Mouse (Mus musculus): ENCODE measurements around the gene Fam214b. TPM values are rescaled to one million over a fixed set of nuclear protein-coding genes. Genes with fewer than 3 reads are reported as not detected.

Gene Fam214b
- total and polyA plus RNA-seq, 2 experiments from 2014 or later: 32.3 to 48.7 TPM

DNA sequence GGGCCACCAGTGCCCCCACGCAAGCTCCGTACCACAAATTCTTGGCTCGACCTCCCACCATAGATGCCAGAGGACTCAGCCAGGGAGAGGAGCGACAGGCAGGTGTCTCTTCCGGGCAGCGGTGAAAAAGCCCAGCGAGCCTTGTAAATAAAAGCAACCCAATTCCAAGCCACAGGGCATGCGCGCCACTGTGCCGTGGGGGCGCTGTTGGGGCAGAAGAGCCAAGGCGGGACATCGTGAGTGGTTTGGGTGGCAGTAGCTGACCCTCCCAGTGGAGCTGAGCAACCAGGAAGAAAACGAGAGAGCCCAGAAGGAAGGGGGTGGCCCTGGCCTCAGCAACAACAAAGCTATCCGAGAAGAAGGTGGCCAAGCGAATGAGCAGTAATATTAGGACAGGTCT, 25.1 kb downstream of the Fam214b start:
- no peak overlapping the region for H3K9ac ChIP-seq (replicated peaks; ENCODE audit: low read length, poor library complexity, severe bottlenecking)
- no peak overlapping the region for H3K4me2 ChIP-seq (ENCODE audit: low read depth, low read length, poor library complexity, severe bottlenecking)
- H3K9me3 ChIP-seq (ENCODE audit: low read length): no peaks in the 10 kb centered on the region
- H3K27ac ChIP-seq (ENCODE audit: low read depth, low read length): no peak overlapping the region
- no peaks in the 10 kb centered on the region for H3K27me3 ChIP-seq (ENCODE audit: insufficient read depth, low read length)
- H3K36me3 ChIP-seq (ENCODE audit: insufficient read depth, low read length): peaks cover 55% of the 10 kb centered on the region
- 88% methylated on average over 16 of the region's 16 CpGs for WGBS
- ATAC-seq (ENCODE audit: low FRiP score) (no peak), DNase-seq (ENCODE audit: low spot score) (no peak)
- no peak for TF ChIP-seq CTCF (IDR thresholded peaks at IDR 0.05)
- H3K4me1 ChIP-seq (ENCODE audit: insufficient read depth, low read length): peaks cover 8% of the 10 kb centered on the region
- H3K4me3 ChIP-seq (ENCODE audit: low read depth, low read length): no peak overlapping the region

DNA sequence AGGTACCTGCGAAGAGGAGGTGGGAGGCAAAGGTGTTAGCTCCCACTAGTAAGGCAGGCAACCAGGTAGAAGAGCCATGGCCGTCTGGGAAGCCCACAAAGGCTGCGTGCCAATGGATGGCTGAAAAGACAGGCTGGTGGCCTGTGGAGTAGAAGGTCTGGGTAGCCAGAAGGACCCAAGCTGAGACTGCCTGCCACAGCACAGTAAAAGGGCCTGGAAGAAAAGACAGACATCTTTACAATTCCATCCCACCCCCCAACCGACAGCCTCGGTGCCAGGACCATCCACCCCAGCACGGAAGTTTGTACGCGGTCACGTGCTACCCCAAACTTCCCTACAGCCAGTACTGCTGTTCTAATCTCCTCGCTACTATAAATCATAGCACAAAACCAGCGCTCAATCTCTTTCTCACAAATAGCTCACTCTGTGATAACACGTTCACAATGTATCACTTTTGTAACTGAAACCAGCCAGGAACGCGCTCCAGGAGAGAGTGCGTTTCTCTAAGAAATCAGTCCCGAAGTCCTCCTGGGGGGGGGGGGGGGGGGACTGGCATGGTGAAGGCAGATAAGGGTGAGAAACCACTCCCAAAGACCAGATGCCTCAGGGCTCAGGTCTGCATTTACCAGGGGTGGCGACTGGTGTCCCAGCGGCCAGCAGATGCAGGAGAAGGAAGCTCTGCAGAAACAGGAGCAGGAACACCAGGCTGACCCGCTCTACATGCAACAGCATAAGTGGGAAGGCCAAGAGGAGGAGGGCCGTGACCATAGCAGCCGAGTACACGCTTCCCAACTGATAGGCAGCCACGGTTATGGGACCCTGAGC, 26.2 kb downstream of the Fam214b start:
- ATAC-seq (ENCODE audit: low FRiP score): no peak
- peaks cover 55% of the 10 kb centered on the region for H3K36me3 ChIP-seq (ENCODE audit: insufficient read depth, low read length)
- TF ChIP-seq CTCF (IDR thresholded peaks at IDR 0.05): no peak

DNA sequence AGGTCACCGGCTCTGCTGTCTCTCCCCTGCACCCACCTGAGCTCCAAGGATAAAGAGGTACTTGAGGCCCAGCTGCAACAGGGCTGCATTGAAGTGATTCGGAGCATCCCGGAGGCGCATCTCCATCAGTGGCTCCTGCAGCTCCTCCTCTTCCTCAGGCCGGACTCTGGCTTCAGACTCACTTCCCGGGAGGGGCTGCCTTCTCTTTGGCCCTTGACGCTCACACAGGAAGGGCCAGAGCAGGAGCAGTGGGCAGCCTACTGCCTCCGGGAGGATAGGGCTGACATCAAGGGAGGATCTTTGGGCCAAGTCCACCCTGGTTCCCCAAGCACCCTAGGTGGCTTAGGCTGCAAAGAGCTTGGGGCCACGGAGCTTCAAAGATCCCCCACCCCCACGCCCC, 26.8 kb downstream of the Fam214b start:
- Histone ChIP-seq H3K9me3 (ENCODE audit: low read length) (no peaks in the 10 kb centered on the region), H3K36me3 (ENCODE audit: insufficient read depth, low read length) (peaks cover 55% of the 10 kb centered on the region)
- no peak for DNase-seq (ENCODE audit: low spot score)

More for the DNA sequence above, 26.2 kb downstream of the Fam214b start:
- H3K9me3 ChIP-seq (ENCODE audit: low read length): no peaks in the 10 kb centered on the region
- H3K4me2 ChIP-seq (ENCODE audit: low read depth, low read length, poor library complexity, severe bottlenecking): no peak overlapping the region
- H3K9ac ChIP-seq (replicated peaks; ENCODE audit: low read length, poor library complexity, severe bottlenecking): no peak overlapping the region
- no peak overlapping the region for H3K27ac ChIP-seq (ENCODE audit: low read depth, low read length)
- H3K4me3 ChIP-seq (ENCODE audit: low read depth, low read length): no peak overlapping the region
- no peak for DNase-seq (ENCODE audit: low spot score)
- WGBS: 92% methylated on average over 23 of the region's 23 CpGs
- no peaks in the 10 kb centered on the region for H3K27me3 ChIP-seq (ENCODE audit: insufficient read depth, low read length)
- peaks cover 8% of the 10 kb centered on the region for H3K4me1 ChIP-seq (ENCODE audit: insufficient read depth, low read length)

DNA sequence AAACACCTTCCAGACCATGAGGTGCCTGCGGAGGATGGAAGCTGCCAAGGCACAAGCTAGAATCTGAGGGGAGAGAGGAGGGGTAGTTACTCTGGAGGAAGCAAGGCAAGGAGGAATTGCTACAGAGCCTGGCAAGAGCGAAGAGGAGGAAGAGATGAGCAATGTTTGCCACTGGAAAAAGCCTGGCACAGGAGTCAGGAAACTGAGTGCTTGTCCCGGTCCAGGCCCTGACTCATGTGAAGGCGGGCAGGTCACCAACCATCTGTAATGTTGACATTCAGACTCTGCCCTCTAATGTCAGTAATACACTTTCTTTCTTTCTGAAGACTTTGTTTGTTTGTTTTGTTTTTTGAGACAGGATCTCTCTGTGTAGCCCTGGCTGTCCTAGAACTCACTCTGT, 27.9 kb downstream of the Fam214b start:
- no peak overlapping the region for H3K4me2 ChIP-seq (ENCODE audit: low read depth, low read length, poor library complexity, severe bottlenecking)
- H3K36me3 ChIP-seq (ENCODE audit: insufficient read depth, low read length): peaks cover 49% of the 10 kb centered on the region
- no peak for TF ChIP-seq CTCF (IDR thresholded peaks at IDR 0.05)

More for the DNA sequence above, 26.8 kb downstream of the Fam214b start:
- no peak for TF ChIP-seq CTCF (IDR thresholded peaks at IDR 0.05)
- no peak overlapping the region for H3K4me3 ChIP-seq (ENCODE audit: low read depth, low read length)
- no peak overlapping the region for H3K9ac ChIP-seq (replicated peaks; ENCODE audit: low read length, poor library complexity, severe bottlenecking)
- H3K27me3 ChIP-seq (ENCODE audit: insufficient read depth, low read length): no peaks in the 10 kb centered on the region
- H3K4me1 ChIP-seq (ENCODE audit: insufficient read depth, low read length): peaks cover 1% of the 10 kb centered on the region; the same call in 1 of the 2 replicates
- no peak overlapping the region for H3K27ac ChIP-seq (ENCODE audit: low read depth, low read length)
- no peak for ATAC-seq (ENCODE audit: low FRiP score)
- no peak overlapping the region for H3K4me2 ChIP-seq (ENCODE audit: low read depth, low read length, poor library complexity, severe bottlenecking)
- WGBS: 94% methylated on average over 10 of the region's 10 CpGs

DNA sequence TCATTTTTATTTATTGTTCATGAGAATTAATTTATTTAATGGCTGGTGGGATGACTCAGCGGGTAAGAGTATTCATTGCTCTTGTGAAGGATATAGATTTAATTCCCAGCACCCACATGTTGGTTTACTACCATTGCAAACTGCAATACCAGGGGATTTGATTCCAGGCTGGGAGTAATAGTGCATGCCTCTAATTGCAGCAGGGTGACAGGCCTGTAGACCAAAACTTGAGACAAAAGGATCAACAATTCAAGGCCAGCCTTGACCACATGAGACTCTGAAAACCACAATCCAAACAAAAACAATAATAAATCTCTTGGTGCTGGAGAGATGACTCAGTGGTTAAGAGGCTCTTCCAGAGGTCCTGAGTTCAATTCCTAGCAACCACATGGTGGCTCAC, 33.9 kb downstream of the Fam214b start:
- H3K4me3 ChIP-seq (ENCODE audit: low read depth, low read length): no peak overlapping the region
- H3K27ac ChIP-seq (ENCODE audit: low read depth, low read length): no peak overlapping the region
- no peak overlapping the region for H3K4me2 ChIP-seq (ENCODE audit: low read depth, low read length, poor library complexity, severe bottlenecking)
- no peaks in the 10 kb centered on the region for H3K36me3 ChIP-seq (ENCODE audit: insufficient read depth, low read length)
- TF ChIP-seq CTCF (IDR thresholded peaks at IDR 0.05): no peak
- WGBS: 98% methylated on average over 1 of the region's 1 CpGs
- H3K4me1 ChIP-seq (ENCODE audit: insufficient read depth, low read length): peaks cover 4% of the 10 kb centered on the region; the same call in 1 of the 2 replicates
- no peaks in the 10 kb centered on the region for H3K9me3 ChIP-seq (ENCODE audit: low read length)
- H3K9ac ChIP-seq (replicated peaks; ENCODE audit: low read length, poor library complexity, severe bottlenecking): no peak overlapping the region
- H3K27me3 ChIP-seq (ENCODE audit: insufficient read depth, low read length): no peaks in the 10 kb centered on the region
- DNase-seq (ENCODE audit: low spot score): no peak
- no peak for ATAC-seq (ENCODE audit: low FRiP score)

More for the DNA sequence above, 27.9 kb downstream of the Fam214b start:
- no peaks in the 10 kb centered on the region for H3K27me3 ChIP-seq (ENCODE audit: insufficient read depth, low read length)
- no peak overlapping the region for H3K9ac ChIP-seq (replicated peaks; ENCODE audit: low read length, poor library complexity, severe bottlenecking)
- no peak overlapping the region for H3K27ac ChIP-seq (ENCODE audit: low read depth, low read length)
- H3K4me3 ChIP-seq (ENCODE audit: low read depth, low read length): no peak overlapping the region
- WGBS: 97% methylated on average over 4 of the region's 4 CpGs
- no peak for ATAC-seq (ENCODE audit: low FRiP score)
- no peaks in the 10 kb centered on the region for H3K9me3 ChIP-seq (ENCODE audit: low read length)
- no peak for DNase-seq (ENCODE audit: low spot score)
- no peaks in the 10 kb centered on the region for H3K4me1 ChIP-seq (ENCODE audit: insufficient read depth, low read length)
